Mouse (Mus musculus): ENCODE data around the gene Ppbp.

Gene Ppbp

GRCm38 (mm10) chr5:90768218-90768617 lies at the start of gene Ppbp:
TSS of gene Ppbp (plus strand) at chr5:90768518.
- no peak for DNase-seq

- no peak for DNase-seq
Measured at GRCm38 (mm10) chr5:90722656-90723055, 45.7 kb upstream of the Ppbp start.

- DNase-seq, result no peak
Measured at GRCm38 (mm10) chr5:90728254-90728653, 40.1 kb upstream of the Ppbp start.

GRCm38 (mm10) chr5:90731480-90731879 lies 36.8 kb upstream of the Ppbp start:
- DNase-seq, result no peak

- no peak for DNase-seq
Measured at GRCm38 (mm10) chr5:90742029-90742428, 26.3 kb upstream of the Ppbp start.

- DNase-seq, result no peak
Measured at GRCm38 (mm10) chr5:90753934-90754333, 14.4 kb upstream of the Ppbp start.

GRCm38 (mm10) chr5:90758020-90758605 lies 10.2 kb upstream of the Ppbp start:
- no peak for DNase-seq

- no peak for DNase-seq
Measured at GRCm38 (mm10) chr5:90759077-90760065, 8.9 kb upstream of the Ppbp start, which contains the start of gene Cxcl5. TSS of gene Cxcl5 (plus strand) at chr5:90759360.

GRCm38 (mm10) chr5:90760303-90760702 lies 8.0 kb upstream of the Ppbp start:
- DNase-seq, result no peak

- DNase-seq, result no peak
Measured at GRCm38 (mm10) chr5:90760844-90761243, 7.5 kb upstream of the Ppbp start.

- DNase-seq, result no peak
Measured at GRCm38 (mm10) chr5:90761834-90762233, 6.5 kb upstream of the Ppbp start.

- DNase-seq, result no peak
Measured at GRCm38 (mm10) chr5:90763912-90764665, 4.2 kb upstream of the Ppbp start.

GRCm38 (mm10) chr5:90765821-90766606 lies 2.3 kb upstream of the Ppbp start:
- no peak for DNase-seq

GRCm38 (mm10) chr5:90771369-90771768 lies 3.1 kb downstream of the Ppbp start:
- no peak for DNase-seq

- no peak for DNase-seq
Measured at GRCm38 (mm10) chr5:90771880-90772653, 3.7 kb downstream of the Ppbp start, which contains the start of gene Pf4. TSS of gene Pf4 (plus strand) at chr5:90772435.

GRCm38 (mm10) chr5:90775562-90775961 lies 7.2 kb downstream of the Ppbp start:
- no peak for DNase-seq

GRCm38 (mm10) chr5:90777621-90778020 lies 9.3 kb downstream of the Ppbp start:
- no peak for DNase-seq

- DNase-seq, result no peak
Measured at GRCm38 (mm10) chr5:90778856-90779255, 10.5 kb downstream of the Ppbp start.

GRCm38 (mm10) chr5:90783697-90784096 lies 15.4 kb downstream of the Ppbp start:
- no peak for DNase-seq

- DNase-seq, result no peak
Measured at GRCm38 (mm10) chr5:90785659-90786588, 17.6 kb downstream of the Ppbp start, which contains the start of gene Cxcl3. TSS of gene Cxcl3 (plus strand) at chr5:90786103.

Data from spleen, adult 18-20 months (tissue).